Mouse (Mus musculus) kidney, postnatal 25 days (tissue): Measurements from ENCODE around the gene Snupn.

Experiments used
- DNase-seq, 2 experiments: peaks; one replicate each; pipeline ENCODE4 v3.0.0; 2021; ENCODE audit warnings: mixed read lengths in 2 of 2

Gene Snupn

GRCm38 (mm10) chr9:57013756-57014155, 63.1 kb downstream of the Snupn start:
- DNase-seq = no peak

GRCm38 (mm10) chr9:57014766-57015165, 64.1 kb downstream of the Snupn start:
- peak; percentile 66 to 76 for DNase-seq

GRCm38 (mm10) chr9:57017631-57018030, 67.0 kb downstream of the Snupn start:
- no peak for DNase-seq

GRCm38 (mm10) chr9:57031756-57032155, 81.1 kb downstream of the Snupn start:
- DNase-seq = no peak
